Mouse (Mus musculus) cerebellum, adult 2 months (tissue): ENCODE data around the gene Eps8l2. TPM values are rescaled to one million over a fixed set of nuclear protein-coding genes. Genes with fewer than 3 reads are reported as not detected.

Experiments
- DNase-seq, 2 experiments: peaks; one replicate each; pipeline ENCODE4 v3.0.0; 2021
- H3K27ac ChIP-seq: fragments of 200-500 bp; 2 replicates; pipeline ENCODE4 v1.5.1; 2012; ENCODE audit warnings: low read length, control low read depth, inconsistent platforms; ENCODE audit not compliant: insufficient read depth
- H3K27me3 ChIP-seq: fragments of 200-500 bp; 2 replicates; pipeline ENCODE4 v1.6.1; 2012; ENCODE audit warnings: inconsistent platforms, mild to moderate bottlenecking, low read length, moderate library complexity; ENCODE audit not compliant: control insufficient read depth, insufficient read depth
- H3K4me1 ChIP-seq: fragments of 200-500 bp; 2 replicates; pipeline ENCODE4 v1.6.1; 2011; ENCODE audit warnings: low read length; ENCODE audit not compliant: control insufficient read depth, insufficient read depth
- H3K4me3 ChIP-seq: fragments of 200-500 bp; replicated peaks from 2 replicates; pipeline ENCODE3; 2011; ENCODE audit warnings: mild to moderate bottlenecking, low read depth, low read length, control low read depth; ENCODE audit not compliant: insufficient read depth
- CTCF ChIP-seq: fragments of 200-500 bp; IDR thresholded peaks from 2 replicates; pipeline ENCODE4 v1.5.1; 2011; ENCODE audit warnings: low read depth, mild to moderate bottlenecking, control low read depth, low read length, moderate library complexity, borderline replicate concordance; ENCODE audit not compliant: insufficient read depth
- POLR2A ChIP-seq: fragments of 200-500 bp; IDR thresholded peaks from 2 replicates; pipeline ENCODE4 v1.6.1; 2011; ENCODE audit warnings: low read length, control low read depth, borderline replicate concordance; ENCODE audit not compliant: insufficient read depth
- WGBS: fragments of 180-500 bp; shearing (Covaris S2); methylation state at CpG from one replicate; pipeline ENCODE4 v1.1.7; 2018; 5-methylcytosine and 5-hydroxymethylcytosine counted together
- polyA plus RNA-seq: library from polyadenylated mRNA; depleted of rRNA; stranded (reverse); fragments of >200 nt; gene quantifications from 2 replicates; pipeline ENCODE4 v1.2.3, GENCODE M21; 2012

The Eps8l2 gene
- polyA plus RNA-seq, 1 experiment = 77.3 TPM

DNA sequence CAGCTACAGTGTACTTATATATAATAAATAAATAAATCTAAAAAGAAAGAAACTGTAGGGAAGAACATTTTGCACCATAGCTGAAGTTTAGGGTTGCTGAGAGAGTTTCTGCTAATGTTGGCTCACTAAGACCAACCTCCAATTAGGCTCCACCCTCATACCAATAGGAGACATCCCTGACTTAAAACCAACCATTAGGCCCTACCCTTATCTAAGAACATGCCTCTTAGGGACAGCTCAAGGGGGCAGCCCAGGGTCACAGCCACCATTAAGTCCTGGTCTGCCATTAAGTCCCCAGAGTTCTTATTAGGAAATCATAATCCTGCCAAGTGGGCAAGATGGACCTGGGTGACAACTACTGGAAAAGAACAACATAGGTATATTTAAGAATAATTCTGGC, 35.7 kb downstream of the Eps8l2 start:
- Histone ChIP-seq H3K4me3 (no peak overlapping the region), H3K4me1 (no peaks in the 10 kb centered on the region), H3K27ac (no peak overlapping the region), H3K27me3 (no peaks in the 10 kb centered on the region)
- TF ChIP-seq POLR2A = no peak
- no peak for TF ChIP-seq CTCF
- no peak for DNase-seq

DNA sequence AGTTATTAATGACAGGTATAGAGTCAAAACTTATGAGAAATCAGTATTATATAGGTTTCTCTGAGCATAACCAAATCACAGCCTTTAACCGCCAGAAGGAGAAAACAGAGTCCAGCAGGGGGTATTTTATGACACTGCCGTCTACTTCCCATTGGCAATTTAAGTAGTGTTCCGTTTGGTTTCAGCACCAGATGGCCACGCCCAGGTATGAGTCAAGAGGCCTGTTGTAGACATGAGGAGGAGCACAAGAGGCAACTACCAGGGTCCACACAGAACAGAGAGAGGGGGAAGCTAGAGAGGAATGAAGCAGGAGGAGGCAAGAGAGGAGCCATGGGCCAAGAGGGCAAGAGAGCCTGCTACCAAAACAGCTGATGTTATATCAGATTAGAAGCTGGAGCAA, 40.9 kb downstream of the Eps8l2 start:
- TF ChIP-seq POLR2A (no peak), CTCF (no peak)
- Histone ChIP-seq H3K4me1 (no peaks in the 10 kb centered on the region), H3K27me3 (no peaks in the 10 kb centered on the region), H3K27ac (no peak overlapping the region), H3K4me3 (no peak overlapping the region)
- WGBS = 40% methylated on average over 4 of the region's 4 CpGs
- no peak for DNase-seq

DNA sequence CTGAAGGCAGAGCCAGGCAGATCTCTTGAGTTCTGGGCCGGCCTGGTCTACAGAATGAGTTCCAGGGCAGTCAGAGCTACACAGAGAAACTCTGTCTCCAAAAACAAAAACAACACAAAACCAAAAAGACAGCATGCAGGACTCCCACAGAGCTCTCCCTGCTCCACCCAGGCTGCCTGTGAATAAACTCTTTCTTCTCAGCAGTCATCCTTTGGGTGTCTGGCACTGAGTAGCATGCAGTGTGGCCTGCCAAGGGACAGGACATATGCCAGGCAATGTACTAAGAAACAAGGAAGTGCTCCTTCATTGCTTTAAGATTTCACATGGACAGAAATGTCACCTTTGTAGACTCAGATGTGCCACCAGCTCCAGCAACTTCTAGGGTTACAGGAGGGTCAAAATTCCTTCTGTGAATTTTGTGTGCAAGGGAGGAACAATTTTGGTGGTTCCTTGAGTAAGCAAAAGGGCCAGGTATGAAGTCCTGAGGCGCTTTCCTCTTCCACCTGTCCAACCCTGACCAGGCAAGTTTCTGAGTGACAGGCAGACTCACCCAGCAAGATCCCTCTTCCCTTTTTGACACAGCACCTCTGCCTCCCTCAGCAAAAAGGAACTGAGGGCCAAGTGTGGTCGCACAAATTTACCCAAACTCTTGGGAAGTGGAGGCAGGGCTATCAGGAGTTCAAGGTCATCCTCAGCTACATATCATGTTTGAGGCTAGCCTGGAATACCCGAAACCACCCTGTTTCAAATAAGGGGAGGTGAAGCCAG, 42.6 kb downstream of the Eps8l2 start:
- H3K27ac ChIP-seq = peak overlapping the region; percentile 75; the same call in 1 of the 2 replicates
- 73% methylated on average over 4 of the region's 4 CpGs for WGBS
- H3K27me3 ChIP-seq = no peaks in the 10 kb centered on the region
- no peak for TF ChIP-seq CTCF
- TF ChIP-seq POLR2A = no peak
- no peak overlapping the region for H3K4me3 ChIP-seq
- H3K4me1 ChIP-seq = no peaks in the 10 kb centered on the region
- no peak for DNase-seq

DNA sequence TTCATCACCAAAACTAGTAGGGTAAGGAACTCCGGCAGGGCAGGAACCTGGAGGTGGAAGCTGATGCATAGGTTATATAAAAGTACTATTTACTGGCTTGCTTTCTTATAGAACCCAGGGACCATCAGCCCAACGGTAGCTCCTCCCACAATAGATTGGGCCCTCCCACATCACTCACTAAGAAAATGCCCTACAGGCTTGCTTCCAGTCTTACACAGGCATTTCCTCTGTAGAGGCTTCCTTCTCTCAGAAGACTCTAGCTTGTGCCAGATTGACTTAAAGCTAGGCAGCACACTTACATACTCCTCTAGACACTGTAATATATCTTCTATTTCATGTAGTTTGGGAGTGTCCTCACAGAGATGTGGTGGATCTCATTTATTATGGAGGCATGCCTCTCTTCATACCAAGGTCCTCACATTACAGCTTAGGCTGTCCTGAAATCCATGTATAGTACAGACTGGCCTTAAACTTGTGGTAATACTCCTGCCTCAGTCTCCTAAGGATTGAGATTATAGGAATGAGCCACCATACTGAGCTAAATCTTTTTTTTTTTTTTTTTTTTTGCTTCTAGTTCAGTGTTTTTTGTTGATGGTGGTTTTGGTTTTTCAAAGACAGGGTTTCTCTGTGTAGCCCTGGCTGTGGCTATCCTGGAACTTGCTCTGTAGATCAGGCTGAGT, 49.3 kb downstream of the Eps8l2 start:
- WGBS = 57% methylated on average over 2 of the region's 2 CpGs
- TF ChIP-seq POLR2A (no peak), CTCF (no peak)
- Histone ChIP-seq H3K27ac (no peak overlapping the region), H3K27me3 (no peaks in the 10 kb centered on the region), H3K4me3 (no peak overlapping the region), H3K4me1 (peaks cover 4% of the 10 kb centered on the region)
- no peak for DNase-seq

DNA sequence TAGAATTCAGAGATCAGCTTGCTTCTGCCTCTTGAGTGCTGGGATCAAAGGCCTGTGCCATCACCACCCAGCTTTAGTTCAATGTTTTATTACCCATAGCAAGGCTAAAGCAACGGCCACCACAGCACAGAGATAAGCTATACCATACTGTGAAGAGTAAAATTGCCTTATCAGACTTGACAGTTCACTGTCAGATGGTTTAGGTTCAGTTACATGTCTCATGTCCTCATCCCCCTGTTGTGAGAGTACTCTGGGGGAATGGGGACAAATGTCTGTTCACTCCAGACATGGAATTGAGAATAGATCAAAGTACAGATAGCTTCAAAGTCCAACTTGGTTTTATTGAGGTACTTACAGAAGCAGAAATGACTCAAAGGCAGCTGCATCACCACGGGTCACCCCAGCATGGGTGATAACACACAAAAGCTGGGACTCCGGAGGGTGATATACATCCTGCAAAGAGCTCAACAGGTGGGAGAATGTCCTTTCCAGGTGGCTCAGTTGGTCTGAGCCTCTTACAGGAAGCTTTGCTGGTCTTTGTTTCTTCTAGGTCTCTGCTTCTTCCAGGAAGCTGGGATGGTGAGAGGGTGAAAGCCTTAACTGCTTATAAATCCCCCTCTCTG, 49.9 kb downstream of the Eps8l2 start:
- Histone ChIP-seq H3K4me3 (no peak overlapping the region), H3K27me3 (no peaks in the 10 kb centered on the region), H3K4me1 (peaks cover 6% of the 10 kb centered on the region), H3K27ac (no peak overlapping the region)
- DNase-seq = no peak
- 47% methylated on average over 3 of the region's 3 CpGs for WGBS
- TF ChIP-seq POLR2A (no peak), CTCF (no peak)

DNA sequence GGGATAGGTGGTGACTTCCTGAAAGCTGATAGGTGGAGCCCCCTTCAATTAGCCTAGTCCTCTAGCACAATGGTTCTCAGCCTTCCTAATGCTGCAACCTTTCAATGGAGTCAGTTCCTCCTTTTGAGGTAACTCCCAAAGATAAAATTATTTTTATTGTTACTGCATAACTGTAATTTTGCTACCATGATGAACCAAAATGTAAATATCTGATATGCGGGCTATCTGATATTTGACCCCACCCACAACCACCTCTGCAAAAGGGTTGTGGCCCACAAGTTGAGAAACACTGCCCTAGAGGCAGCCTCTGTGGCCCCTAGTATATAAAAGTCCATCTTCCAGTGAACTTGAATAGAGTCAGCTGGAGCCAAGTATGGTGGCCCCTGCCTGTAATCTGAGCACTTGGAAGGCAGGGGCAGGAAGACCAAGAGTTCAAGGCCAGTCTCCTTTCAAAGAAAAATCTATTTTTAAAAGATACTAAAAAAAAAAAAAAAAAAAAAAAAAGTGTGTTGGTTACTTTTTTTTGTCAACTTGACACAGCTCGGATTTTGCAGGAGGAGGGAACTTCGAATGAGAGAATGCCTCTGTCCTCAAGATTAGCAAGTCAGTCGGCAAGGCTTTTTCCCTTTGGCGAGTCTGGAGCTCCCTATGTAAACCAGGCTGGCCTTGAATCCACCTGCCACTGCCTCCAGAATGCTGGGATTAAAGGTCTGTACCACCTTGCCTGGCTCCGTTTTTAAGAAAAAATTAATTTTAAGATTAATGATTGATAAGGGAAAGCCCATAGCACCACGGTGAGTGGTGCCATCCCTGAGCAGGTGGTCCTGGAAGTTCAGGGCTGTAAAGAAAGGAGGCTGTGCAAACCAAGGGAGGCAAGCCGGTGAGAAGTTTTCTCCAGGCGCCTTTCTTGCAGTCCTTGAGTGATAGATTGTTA, 51.9 kb downstream of the Eps8l2 start:
- H3K4me3 ChIP-seq = no peak overlapping the region
- H3K27ac ChIP-seq = no peak overlapping the region
- no peak for DNase-seq
- H3K4me1 ChIP-seq = peaks cover 6% of the 10 kb centered on the region
- no peaks in the 10 kb centered on the region for H3K27me3 ChIP-seq
- no peak for TF ChIP-seq CTCF
- WGBS = 70% methylated on average over 9 of the region's 9 CpGs
